Mouse (Mus musculus) heart, adult 2 months (tissue): ENCODE data around the gene Ifih1. TPM values are rescaled to one million over a fixed set of nuclear protein-coding genes. Genes with fewer than 3 reads are reported as not detected.
A peak's percentile ranks its signal among the peaks of the same experiment; 100 is the strongest.

Experiments used
- DNase-seq, 2 experiments: peaks; one replicate each; pipeline ENCODE4 v3.0.0; 2021
- H3K27ac ChIP-seq: fragments of 200-600 bp; 2 replicates; pipeline ENCODE4 v1.8.1; 2022
- H3K27me3 ChIP-seq: fragments of 200-500 bp; 2 replicates; pipeline ENCODE4 v1.6.1; 2012; ENCODE audit warnings: mild to moderate bottlenecking, low read length, inconsistent platforms, mixed read lengths; ENCODE audit not compliant: control insufficient read depth, insufficient read depth
- H3K36me3 ChIP-seq: fragments of 200-500 bp; 2 replicates; pipeline ENCODE4 v1.6.1; 2012; ENCODE audit warnings: low read length, inconsistent platforms; ENCODE audit not compliant: control insufficient read depth, insufficient read depth
- H3K4me1 ChIP-seq: fragments of 200-500 bp; 2 replicates; pipeline ENCODE4 v1.6.1; 2011; ENCODE audit warnings: low read length; ENCODE audit not compliant: control insufficient read depth, insufficient read depth
- H3K4me3 ChIP-seq: fragments of 200-600 bp; 2 replicates; pipeline ENCODE4 v1.8.1; 2022
- H3K79me2 ChIP-seq: fragments of 200-500 bp; replicated peaks from 2 replicates; pipeline ENCODE4 v1.6.1; 2012; ENCODE audit warnings: mild to moderate bottlenecking, inconsistent platforms, low read length, moderate library complexity, mixed read lengths; ENCODE audit not compliant: control insufficient read depth, insufficient read depth
- H3K9ac ChIP-seq: fragments of 200-500 bp; 2 replicates; pipeline ENCODE4 v1.6.1; 2012; ENCODE audit warnings: low read depth, mild to moderate bottlenecking, control low read depth, inconsistent platforms, low read length, mixed read lengths
- CTCF ChIP-seq: fragments of 200-600 bp; IDR thresholded peaks from 2 replicates; pipeline ENCODE4 v1.8.1; 2022; ENCODE audit warnings: antibody characterized with exemption, mild to moderate bottlenecking, moderate library complexity
- EP300 ChIP-seq: fragments of 200-500 bp; IDR thresholded peaks from 2 replicates; pipeline ENCODE4 v1.6.1; 2011; ENCODE audit warnings: low read depth, low read length, control low read depth; ENCODE audit not compliant: insufficient read depth
- POLR2A ChIP-seq: fragments of 200-500 bp; IDR thresholded peaks from 2 replicates; pipeline ENCODE4 v1.6.1; 2011; ENCODE audit warnings: mild to moderate bottlenecking, low read depth, low read length, control low read depth; ENCODE audit not compliant: insufficient read depth
- WGBS: fragments of 180-500 bp; shearing (Covaris S2); methylation state at CpG from one replicate; pipeline ENCODE4 v1.1.7; 2018; 5-methylcytosine and 5-hydroxymethylcytosine counted together
- intact Hi-C: fragments of 180-260 bp; cut with DNase I; formaldehyde crosslinking; loops from one replicate; pipeline ENCODE4 v1.15.1; 2025
- polyA plus RNA-seq: library from polyadenylated mRNA; depleted of rRNA; stranded (reverse); fragments of >200 nt; gene quantifications from 2 replicates; pipeline ENCODE4 v1.2.3, GENCODE M21; 2012; rRNA removed
- total RNA-seq, 2 experiments: library from RNA; stranded (reverse); gene quantifications; 2 replicates each; pipeline ENCODE4 v1.2.3; 2021

Gene Ifih1
- total and polyA plus RNA-seq, 3 experiments: 2.5 to 8.0 (median 5.8) TPM

GRCm38 (mm10) chr2:62557417-62557816 is 88.6 kb downstream of the Ifih1 start:
- no peak for DNase-seq
- Histone ChIP-seq H3K4me3 (no peak overlapping the region), H3K9ac (no peak overlapping the region), H3K4me1 (no peaks in the 10 kb centered on the region; the same call in none of the 2 replicates), H3K27me3 (no peaks in the 10 kb centered on the region), H3K36me3 (no peaks in the 10 kb centered on the region), H3K79me2 (no peaks in the 10 kb centered on the region), H3K27ac (no peak overlapping the region)
- TF ChIP-seq CTCF (peak; percentile 39), POLR2A (no peak)
- intact Hi-C loops: no loop called here
- 64% methylated on average over 2 of the region's 2 CpGs for WGBS

- Histone ChIP-seq H3K27me3 (no peaks in the 10 kb centered on the region), H3K36me3 (no peaks in the 10 kb centered on the region), H3K27ac (no peak overlapping the region), H3K4me1 (no peaks in the 10 kb centered on the region; the same call in none of the 2 replicates), H3K9ac (no peak overlapping the region), H3K4me3 (no peak overlapping the region), H3K79me2 (no peaks in the 10 kb centered on the region)
- no peak for TF ChIP-seq EP300
- TF ChIP-seq CTCF: no peak
- TF ChIP-seq POLR2A: no peak
- DNase-seq: no peak
- intact Hi-C loops: no loop called here
- 69% methylated on average over 9 of the region's 9 CpGs for WGBS
Observed at GRCm38 (mm10) chr2:62556349-62556748, 89.7 kb downstream of the Ifih1 start.

GRCm38 (mm10) chr2:62549659-62550058 is 96.4 kb downstream of the Ifih1 start:
- DNase-seq: no peak
- intact Hi-C loops: loop anchor here (5.0 kb wide), 1 partner anchor 78 kb away; no protein-coding TSS in a partner anchor
- TF ChIP-seq CTCF (peak; percentile 59), POLR2A (no peak)

GRCm38 (mm10) chr2:62549131-62549530 is 96.9 kb downstream of the Ifih1 start:
- Histone ChIP-seq H3K36me3 (no peaks in the 10 kb centered on the region), H3K4me3 (no peak overlapping the region), H3K79me2 (no peaks in the 10 kb centered on the region), H3K27ac (no peak overlapping the region), H3K9ac (no peak overlapping the region), H3K4me1 (no peaks in the 10 kb centered on the region), H3K27me3 (no peaks in the 10 kb centered on the region)
- no peak for DNase-seq
- TF ChIP-seq CTCF: no peak
- no peak for TF ChIP-seq EP300
- no peak for TF ChIP-seq POLR2A
- WGBS: 69% methylated on average over 4 of the region's 4 CpGs
- intact Hi-C loops: loop anchor here (5.0 kb wide), 1 partner anchor 78 kb away; no protein-coding TSS in a partner anchor

More at GRCm38 (mm10) chr2:62549659-62550058, 96.4 kb downstream of the Ifih1 start:
- Histone ChIP-seq H3K79me2 (no peaks in the 10 kb centered on the region), H3K4me3 (no peak overlapping the region), H3K36me3 (no peaks in the 10 kb centered on the region), H3K9ac (no peak overlapping the region), H3K27ac (no peak overlapping the region), H3K27me3 (no peaks in the 10 kb centered on the region), H3K4me1 (no peaks in the 10 kb centered on the region)
- 77% methylated on average over 3 of the region's 3 CpGs for WGBS

GRCm38 (mm10) chr2:62548104-62548503 is 98.0 kb downstream of the Ifih1 start:
- Histone ChIP-seq H3K79me2 (no peaks in the 10 kb centered on the region), H3K27me3 (no peaks in the 10 kb centered on the region), H3K4me3 (no peak overlapping the region), H3K27ac (no peak overlapping the region), H3K9ac (no peak overlapping the region), H3K4me1 (no peaks in the 10 kb centered on the region), H3K36me3 (no peaks in the 10 kb centered on the region)
- no peak for TF ChIP-seq EP300
- no peak for TF ChIP-seq POLR2A
- TF ChIP-seq CTCF: no peak
- 88% methylated on average over 5 of the region's 5 CpGs for WGBS
- DNase-seq: no peak
- intact Hi-C loops: loop anchor here (5.0 kb wide), 1 partner anchor 79 kb away; no protein-coding TSS in a partner anchor

Other genes with a start within 250 kb of the Ifih1 start
- 1 to 10 TPM; 4.1 to 4.2 TPM for gene Dpp4, start 234.0 kb downstream of the Ifih1 start, total RNA-seq
- 2.4 and 4.5 TPM in 2 replicates for gene Dpp4, start 234.0 kb downstream of the Ifih1 start, polyA plus RNA-seq
- gene Gcg, start 162.6 kb downstream of the Ifih1 start, total RNA-seq: not detected
- not detected in 2 replicates for gene Gcg, start 162.6 kb downstream of the Ifih1 start, polyA plus RNA-seq
- gene Fap, start 72.2 kb downstream of the Ifih1 start, total RNA-seq: 1 to 10 TPM; 3.8 to 5.0 TPM
- gene Fap, start 72.2 kb downstream of the Ifih1 start, polyA plus RNA-seq: 1.4 and 4.8 TPM in 2 replicates
- 10 to 100 TPM; 22.8 to 26.2 TPM for gene Gca, start 18.0 kb upstream of the Ifih1 start, total RNA-seq
- 12.9 and 17.8 TPM in 2 replicates for gene Gca, start 18.0 kb upstream of the Ifih1 start, polyA plus RNA-seq